Comparison of ENCODE assay signal across 8 mouse cellular contexts in genomic region chr3:90083698-90084324, GRCm38 (mm10). TPM values are rescaled to one million over a fixed set of nuclear protein-coding genes. Genes with fewer than 3 reads are reported as not detected.
DNase-seq lines count a peak whose midpoint lies in the region; ATAC-seq lines count a peak whose summit lies in the region.

No protein-coding gene starts in this region.

- WGBS in midbrain, embryonic 11.5 days = 57% methylated on average over 3 of the region's 3 CpGs

- H3K4me1 ChIP-seq in midbrain, embryonic 11.5 days (ENCODE audit: control insufficient read depth, insufficient read depth, low read length) = peaks cover 26% of the 10 kb centered on the region

- no peak overlapping the region for H3K4me2 ChIP-seq in midbrain, embryonic 11.5 days

- no peak overlapping the region for H3K4me3 ChIP-seq in midbrain, embryonic 11.5 days (ENCODE audit: low read depth, low read length)

- peak; percentile 57 to 83 for DNase-seq in layer of hippocampus, adult 18-20 months (ENCODE audit: low spot score in 2 of 2)
- DNase-seq in layer of hippocampus, postnatal 25 days (ENCODE audit: extremely low spot score in 1 of 2, low spot score in 1 of 2) = no peak
- peak; percentile 50 for DNase-seq in brain, embryonic 18.5 days (ENCODE audit: low read depth, low spot score)
- DNase-seq in induced T-regulatory cell, adult 2 months (ENCODE audit: low read depth) = peak; percentile 46
- no peak for DNase-seq in midbrain, embryonic 11.5 days (ENCODE audit: low spot score, missing footprints)
- no peak for DNase-seq in gastrocnemius, postnatal 25 days
- DNase-seq in c-Kit-positive CD71-positive TER-119-positive erythroid progenitor cells, embryonic 14.5 days (ENCODE audit: low spot score) = no peak

- H3K9me3 ChIP-seq in midbrain, embryonic 11.5 days (ENCODE audit: control insufficient read depth, low read length) = no peaks in the 10 kb centered on the region

- H3K36me3 ChIP-seq in midbrain, embryonic 11.5 days (ENCODE audit: control insufficient read depth, insufficient read depth, low read length) = peaks cover 5% of the 10 kb centered on the region; the same call in 1 of the 2 replicates

- no peaks in the 10 kb centered on the region for H3K27me3 ChIP-seq in midbrain, embryonic 11.5 days (ENCODE audit: control insufficient read depth, insufficient read depth, low read length)

- H3K9ac ChIP-seq in midbrain, embryonic 11.5 days (ENCODE audit: low read length) = no peak overlapping the region

- ATAC-seq in midbrain, embryonic 11.5 days (ENCODE audit: low FRiP score) = no peak
- no peak for ATAC-seq in monocyte, adult 5-6 weeks (replicated peaks; ENCODE audit: insufficient number of reproducible peaks, low FRiP score, low TSS enrichment, poor library complexity, severe bottlenecking)

- 0 out of 2 replicates have a peak overlapping the region, but pooled peaks have one; percentile 9 for H3K27ac ChIP-seq in midbrain, embryonic 11.5 days (ENCODE audit: low read depth, low read length)

RNA-seq across cellular contexts. Expression of gene Tpm3, which starts 11.4 kb away (rescaled TPM):
- total RNA-seq in layer of hippocampus, adult 18-20 months (2021) = 100 to 1,000 TPM; 170 to 172 TPM
- total RNA-seq in layer of hippocampus, postnatal 25 days (2021) = 100 to 1,000 TPM; 164 to 185 TPM
- 499 and 533 TPM in 2 replicates for polyA plus RNA-seq in midbrain, embryonic 11.5 days (2014; fragmentation: Nextera tagmentation; extraction: Ambion mirVana)
- total RNA-seq in monocyte, adult 5-6 weeks (2017) = 927 to 1,272 TPM (median 1,055 TPM) in 3 replicates
- total RNA-seq in gastrocnemius, postnatal 25 days (2021) = 100 to 1,000 TPM; 133 to 716 TPM

RNA-seq across cellular contexts. Expression of gene Nup210l, which starts 20.1 kb away (rescaled TPM):
- total RNA-seq in layer of hippocampus, adult 18-20 months (2021) = under 1 TPM; 0.28 to 0.32 TPM
- under 1 TPM; 0.42 to 0.59 TPM for total RNA-seq in layer of hippocampus, postnatal 25 days (2021)
- 0.57 and 0.60 TPM in 2 replicates for polyA plus RNA-seq in midbrain, embryonic 11.5 days (2014; fragmentation: Nextera tagmentation; extraction: Ambion mirVana)
- 0.19 to 0.49 TPM (median 0.32 TPM) in 3 replicates for total RNA-seq in monocyte, adult 5-6 weeks (2017)
- under 1 TPM; 0.05 to 0.08 TPM for total RNA-seq in gastrocnemius, postnatal 25 days (2021)

RNA-seq across cellular contexts. Expression of gene Ubap2l, which starts 31.4 kb away (rescaled TPM):
- total RNA-seq in layer of hippocampus, adult 18-20 months (2021) = 100 to 1,000 TPM; 166 to 176 TPM
- total RNA-seq in layer of hippocampus, postnatal 25 days (2021) = 100 to 1,000 TPM; 144 to 181 TPM
- 209 and 218 TPM in 2 replicates for polyA plus RNA-seq in midbrain, embryonic 11.5 days (2014; fragmentation: Nextera tagmentation; extraction: Ambion mirVana)
- total RNA-seq in monocyte, adult 5-6 weeks (2017) = 84.5 to 177 TPM (median 158 TPM) in 3 replicates
- 10 to 100 TPM; 79.1 to 79.3 TPM for total RNA-seq in gastrocnemius, postnatal 25 days (2021)

RNA-seq across cellular contexts. Expression of gene 4933434E20Rik, which starts 32.4 kb away (rescaled TPM):
- 10 to 100 TPM; 92.5 to 95.2 TPM for total RNA-seq in layer of hippocampus, adult 18-20 months (2021)
- 10 to 100 TPM; 88.7 to 91.7 TPM for total RNA-seq in layer of hippocampus, postnatal 25 days (2021)
- 207 and 227 TPM in 2 replicates for polyA plus RNA-seq in midbrain, embryonic 11.5 days (2014; fragmentation: Nextera tagmentation; extraction: Ambion mirVana)
- 71.0 to 80.3 TPM (median 79.6 TPM) in 3 replicates for total RNA-seq in monocyte, adult 5-6 weeks (2017)
- total RNA-seq in gastrocnemius, postnatal 25 days (2021) = 10 to 100 TPM; 84.1 to 84.9 TPM

Comparison
In these comparisons a context has a peak if more than half of its experiments do, and no peak if none do; other contexts are left out.
1. DNase-seq: peak in layer of hippocampus, adult 18-20 months (2 of 2), brain, embryonic 18.5 days (single experiment) and induced T-regulatory cell, adult 2 months (single experiment); none in layer of hippocampus, postnatal 25 days (0 of 2), midbrain, embryonic 11.5 days (single experiment), gastrocnemius, postnatal 25 days (single experiment) and c-Kit-positive CD71-positive TER-119-positive erythroid progenitor cells, embryonic 14.5 days (single experiment).